Mouse (Mus musculus): ENCODE data around the gene Zfp341.

- TF ChIP-seq CTCF (IDR thresholded peaks at IDR 0.05), result no peak
- TF ChIP-seq EP300 (IDR thresholded peaks at IDR 0.05; ENCODE audit: insufficient read depth, low read depth, low read length), result 0 out of 2 replicates have a peak, but pooled peaks have one; percentile 36
Measured at GRCm38 (mm10) chr2:154657486-154658237, 44.6 kb downstream of the Zfp341 start.
